Mouse (Mus musculus) urinary bladder, adult 18-20 months (tissue): Measurements from ENCODE around the gene Brpf1.

Experiments
- DNase-seq, 2 experiments: peaks; one replicate each; pipeline ENCODE4 v3.0.0; 2022; ENCODE audit warnings: low spot score in 2 of 2, mixed read lengths in 2 of 2

The Brpf1 gene

GRCm38 (mm10) chr6:113361476-113361875 lies 54.5 kb downstream of the Brpf1 start:
- no peak for DNase-seq

GRCm38 (mm10) chr6:113362241-113362640 lies 55.3 kb downstream of the Brpf1 start:
- no peak for DNase-seq

DNA sequence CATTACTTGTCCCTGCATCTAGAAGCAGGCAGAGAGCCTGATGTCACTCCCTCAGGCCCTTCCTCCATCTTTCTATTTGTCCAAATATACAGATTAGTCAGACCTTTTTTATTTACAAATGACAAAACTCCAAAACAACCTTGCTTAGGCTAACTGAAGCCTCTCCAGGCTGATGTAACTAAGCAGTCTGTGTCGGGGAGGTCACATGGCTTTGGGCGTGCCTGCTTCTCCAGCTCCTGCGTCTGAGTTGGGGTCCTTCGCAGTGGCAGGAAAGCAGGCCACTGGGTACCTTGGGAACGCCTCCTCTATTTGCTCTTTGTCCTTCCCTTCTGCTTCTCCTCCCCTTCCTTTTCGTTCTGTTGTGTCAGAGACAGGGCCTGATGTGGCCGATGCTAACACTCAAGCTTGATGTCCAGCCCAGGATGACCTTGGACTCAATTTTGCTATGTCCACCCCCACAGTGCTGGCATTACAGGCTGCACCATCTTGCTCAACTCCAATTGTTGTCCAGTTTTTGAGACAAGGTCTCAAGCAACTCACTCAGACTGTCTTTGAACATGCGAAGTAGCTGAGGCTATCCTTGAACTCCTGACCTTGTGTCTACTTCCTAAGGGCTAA lies 57.7 kb downstream of the Brpf1 start:
- DNase-seq = no peak

- no peak for DNase-seq
Observed at GRCm38 (mm10) chr6:113366639-113367038, 59.7 kb downstream of the Brpf1 start.

DNA sequence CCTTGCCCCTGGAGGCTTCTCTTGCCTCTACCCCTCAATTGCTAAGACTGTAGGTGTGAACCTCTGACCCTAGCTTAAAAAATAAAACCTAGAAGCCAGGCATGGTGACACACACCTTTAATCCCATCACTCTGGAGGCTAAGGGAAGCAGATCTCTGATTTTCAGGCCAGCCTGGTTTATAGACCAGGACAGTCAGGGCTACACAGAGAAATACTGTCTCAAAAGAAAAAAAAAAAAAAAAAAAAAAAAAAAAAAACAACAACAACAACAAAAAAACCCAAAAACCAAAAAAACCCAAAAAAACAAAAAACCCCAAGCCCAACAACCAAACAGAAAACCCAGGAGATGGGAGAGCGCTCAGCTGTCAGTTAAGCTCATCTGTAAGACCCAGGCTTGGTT lies 60.6 kb downstream of the Brpf1 start:
- DNase-seq = no peak

GRCm38 (mm10) chr6:113368124-113368523 lies 61.2 kb downstream of the Brpf1 start:
- DNase-seq = no peak

DNA sequence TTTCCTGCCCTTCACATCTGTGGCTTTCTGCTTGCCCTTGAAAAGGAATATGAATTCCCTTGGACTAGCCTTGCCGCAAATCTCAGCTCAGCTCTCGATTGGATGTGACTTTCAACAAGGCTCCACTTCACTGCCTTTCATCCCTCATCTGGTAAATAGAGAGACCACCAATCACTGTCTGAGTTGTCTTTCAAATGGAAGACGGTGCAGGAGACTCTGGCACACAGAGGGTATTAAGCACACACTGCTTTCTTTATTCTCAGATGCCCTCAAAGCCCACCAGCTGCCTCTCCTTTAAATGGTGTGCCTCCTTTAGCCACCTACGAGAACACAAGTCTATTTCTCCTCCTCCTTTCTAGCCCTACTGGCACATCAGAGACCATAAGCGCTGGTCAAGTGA lies 61.6 kb downstream of the Brpf1 start:
- DNase-seq = no peak

DNA sequence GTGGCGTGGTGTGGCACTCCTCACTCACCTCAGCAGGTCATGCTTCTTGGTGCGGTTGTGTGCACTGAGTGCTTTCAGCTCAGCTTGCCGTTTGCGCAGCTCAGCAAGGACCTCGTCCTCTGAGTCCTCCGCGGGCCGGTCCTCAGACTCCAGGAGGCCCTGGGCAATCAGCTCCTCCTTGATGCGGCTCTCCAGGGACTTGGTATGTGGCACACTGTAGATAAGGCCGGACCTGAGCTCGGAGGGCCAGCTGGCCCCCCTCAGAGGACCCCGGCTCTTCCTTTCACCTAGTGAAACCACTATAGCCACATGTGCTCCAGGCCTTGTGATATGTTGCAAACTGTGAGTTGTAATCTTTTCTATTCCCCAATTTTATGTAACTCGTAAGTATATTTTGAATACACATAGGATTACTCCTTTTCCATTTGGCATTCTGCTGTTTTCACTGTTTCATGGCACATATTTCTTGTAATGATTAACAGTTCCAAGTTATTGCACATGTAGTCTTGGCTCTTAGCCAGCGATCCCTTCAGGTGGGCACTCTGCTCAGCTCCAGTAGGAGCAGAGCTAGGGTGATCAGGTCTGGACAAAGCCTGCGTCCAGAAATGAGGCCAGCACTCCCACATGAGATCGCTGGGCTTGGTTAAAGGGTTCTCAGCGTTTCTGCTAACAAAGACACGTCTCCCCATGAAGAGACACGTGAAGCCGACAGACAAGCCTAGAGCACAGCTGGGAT lies 63.4 kb downstream of the Brpf1 start:
- no peak for DNase-seq

- DNase-seq = no peak
Observed at GRCm38 (mm10) chr6:113373491-113373890, 66.6 kb downstream of the Brpf1 start.
